Mouse (Mus musculus) E14TG2a.4 (cell line): Measurements from ENCODE around the gene Gfi1b.

Experiments
- H3K27me3 ChIP-seq: 2 replicates; pipeline ENCODE4 v1.6.1; 2014; ENCODE audit warnings: low read length, control low read depth; ENCODE audit not compliant: insufficient read depth
- H3K36me3 ChIP-seq: 2 replicates; pipeline ENCODE4 v1.6.1; 2014; ENCODE audit warnings: low read length, control low read depth; ENCODE audit not compliant: insufficient read depth
- H3K4me1 ChIP-seq: replicated peaks from 2 replicates; pipeline ENCODE4 v1.6.1; 2014; ENCODE audit warnings: low read depth, low read length, control low read depth
- H3K4me3 ChIP-seq: replicated peaks from 2 replicates; pipeline ENCODE4 v1.5.1; 2014; ENCODE audit warnings: mild to moderate bottlenecking, low read length
- H3K9me3 ChIP-seq: 2 replicates; pipeline ENCODE4 v1.6.1; 2014; ENCODE audit warnings: low read length, control low read depth
- CTCF ChIP-seq: conservative IDR thresholded peaks from 2 replicates; pipeline ENCODE4 v1.5.1; 2014; ENCODE audit warnings: low read length
- NANOG ChIP-seq: IDR thresholded peaks from 2 replicates; pipeline ENCODE4 v1.6.1; 2014; ENCODE audit warnings: borderline replicate concordance, low read length, mixed read lengths
- POU5F1 ChIP-seq: IDR thresholded peaks from 2 replicates; pipeline ENCODE4 v1.6.1; 2014; ENCODE audit warnings: low read length, borderline replicate concordance

Gfi1b gene

DNA sequence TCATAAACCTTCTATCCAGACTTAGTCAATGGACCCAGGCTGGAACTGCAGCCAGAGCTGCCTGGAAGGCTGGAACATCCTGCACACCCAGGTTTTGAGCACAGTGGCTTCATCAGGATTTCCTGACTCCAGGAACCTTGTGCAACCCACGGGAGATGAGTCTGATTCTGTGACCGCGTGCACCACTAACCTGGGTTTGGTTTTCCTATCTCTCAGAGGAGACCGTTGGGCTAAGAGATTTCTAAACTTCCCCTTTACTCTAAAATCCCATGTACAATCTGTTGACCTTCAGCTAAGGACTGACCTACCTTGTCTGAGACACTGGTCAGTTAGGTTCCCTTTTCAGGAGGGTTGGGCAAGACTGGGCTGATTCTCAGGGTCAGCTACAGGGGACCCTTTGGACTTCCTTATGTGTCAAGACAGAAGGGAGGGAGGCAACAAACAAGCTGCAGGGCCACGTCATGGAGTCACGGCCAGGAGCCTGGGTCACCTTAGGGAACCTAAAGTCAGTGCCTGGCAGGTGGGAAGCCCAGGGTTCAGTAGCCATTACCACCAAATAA lies 2.9 kb downstream of the Gfi1b start:
- Histone ChIP-seq H3K4me3 (no peak overlapping the region), H3K36me3 (no peaks in the 10 kb centered on the region), H3K4me1 (peaks cover 16% of the 10 kb centered on the region), H3K27me3 (peaks cover 76% of the 10 kb centered on the region), H3K9me3 (no peaks in the 10 kb centered on the region)
- TF ChIP-seq NANOG (no peak), POU5F1 (no peak), CTCF (no peak)

- no peak for TF ChIP-seq NANOG
- no peak for TF ChIP-seq POU5F1
- no peak for TF ChIP-seq CTCF
- peaks cover 19% of the 10 kb centered on the region for H3K4me1 ChIP-seq
- H3K9me3 ChIP-seq = no peaks in the 10 kb centered on the region
- no peak overlapping the region for H3K4me3 ChIP-seq
- H3K36me3 ChIP-seq = no peaks in the 10 kb centered on the region
- H3K27me3 ChIP-seq = peaks cover 76% of the 10 kb centered on the region
Measured at GRCm38 (mm10) chr2:28617498-28618486, 4.0 kb downstream of the Gfi1b start.

DNA sequence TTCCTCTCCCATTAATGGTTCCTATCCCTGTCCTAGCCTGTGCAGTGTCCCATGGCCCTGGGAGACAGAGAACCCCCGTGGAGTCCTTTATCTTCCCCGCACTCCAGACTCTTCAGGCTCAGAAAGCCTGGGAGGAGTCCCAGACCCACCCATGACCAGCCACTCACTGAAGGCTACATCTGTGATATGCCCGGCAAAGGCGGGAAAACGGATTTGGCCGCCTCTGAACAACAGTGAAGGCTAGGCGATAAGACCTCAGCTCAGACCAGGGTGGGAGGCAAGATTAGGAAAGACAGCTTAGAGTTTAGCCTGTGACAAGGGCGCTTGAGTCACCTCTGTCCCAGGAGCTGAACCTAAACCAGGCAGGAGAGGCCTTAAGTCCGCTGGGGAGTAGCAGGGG lies 4.9 kb downstream of the Gfi1b start:
- no peaks in the 10 kb centered on the region for H3K9me3 ChIP-seq
- peaks cover 69% of the 10 kb centered on the region for H3K27me3 ChIP-seq
- H3K36me3 ChIP-seq = no peaks in the 10 kb centered on the region
- TF ChIP-seq NANOG = no peak
- TF ChIP-seq POU5F1 = no peak
- no peak for TF ChIP-seq CTCF
- H3K4me1 ChIP-seq = peaks cover 25% of the 10 kb centered on the region
- H3K4me3 ChIP-seq = no peak overlapping the region

DNA sequence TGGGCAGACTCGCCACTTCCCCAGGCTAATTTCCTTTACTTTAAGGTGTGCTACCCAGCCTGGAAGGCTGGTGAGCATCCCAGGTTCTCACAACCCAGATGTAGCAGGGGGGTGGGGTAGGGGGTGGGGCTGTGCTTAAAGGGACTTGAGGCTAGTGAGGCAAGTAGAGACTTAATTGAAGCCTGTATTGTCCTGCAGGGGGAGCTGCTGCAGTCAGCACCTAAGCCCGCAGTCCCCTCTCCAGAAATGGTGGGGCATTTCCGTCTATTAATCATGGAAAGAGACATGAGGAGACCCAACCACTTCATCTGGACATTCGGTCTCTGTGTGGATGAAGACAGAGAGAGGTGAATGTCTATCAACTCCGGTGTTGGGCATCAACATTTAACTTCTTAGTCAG lies 5.4 kb downstream of the Gfi1b start:
- Histone ChIP-seq H3K36me3 (no peaks in the 10 kb centered on the region), H3K4me3 (no peak overlapping the region), H3K27me3 (peaks cover 64% of the 10 kb centered on the region), H3K4me1 (peaks cover 26% of the 10 kb centered on the region), H3K9me3 (no peaks in the 10 kb centered on the region)
- TF ChIP-seq CTCF = peak; percentile 39
- no peak for TF ChIP-seq POU5F1

- Histone ChIP-seq H3K36me3 (no peaks in the 10 kb centered on the region), H3K4me3 (no peak overlapping the region), H3K9me3 (no peaks in the 10 kb centered on the region), H3K4me1 (peaks cover 51% of the 10 kb centered on the region), H3K27me3 (peaks cover 58% of the 10 kb centered on the region)
- TF ChIP-seq NANOG (no peak), POU5F1 (no peak), CTCF (no peak)
Measured at GRCm38 (mm10) chr2:28613599-28613998, 8.2 kb downstream of the Gfi1b start.

GRCm38 (mm10) chr2:28612436-28613063 lies 9.2 kb downstream of the Gfi1b start:
- TF ChIP-seq NANOG (no peak), POU5F1 (no peak), CTCF (no peak)
- Histone ChIP-seq H3K4me3 (peak overlapping the region; percentile 66), H3K9me3 (no peaks in the 10 kb centered on the region), H3K36me3 (no peaks in the 10 kb centered on the region), H3K4me1 (peaks cover 60% of the 10 kb centered on the region), H3K27me3 (peaks cover 47% of the 10 kb centered on the region)

- peak overlapping the region; percentile 37; the same call in 1 of the 2 replicates for H3K4me3 ChIP-seq
- peaks cover 64% of the 10 kb centered on the region for H3K4me1 ChIP-seq
- no peaks in the 10 kb centered on the region for H3K36me3 ChIP-seq
- TF ChIP-seq POU5F1 (no peak), NANOG (no peak), CTCF (no peak)
- peaks cover 40% of the 10 kb centered on the region for H3K27me3 ChIP-seq
- no peaks in the 10 kb centered on the region for H3K9me3 ChIP-seq
Measured at GRCm38 (mm10) chr2:28611407-28611787, 10.4 kb downstream of the Gfi1b start.

GRCm38 (mm10) chr2:28610716-28611406 lies 10.9 kb downstream of the Gfi1b start:
- H3K4me3 ChIP-seq = peak overlapping the region; percentile 37; the same call in 1 of the 2 replicates
- H3K27me3 ChIP-seq = peaks cover 45% of the 10 kb centered on the region
- no peaks in the 10 kb centered on the region for H3K9me3 ChIP-seq
- no peak for TF ChIP-seq CTCF
- TF ChIP-seq NANOG = no peak
- TF ChIP-seq POU5F1 = no peak
- no peaks in the 10 kb centered on the region for H3K36me3 ChIP-seq
- peaks cover 66% of the 10 kb centered on the region for H3K4me1 ChIP-seq
